Mouse (Mus musculus) limb, embryonic 11.5 days (tissue): ENCODE measurements around the gene Glipr1. TPM values are rescaled to one million over a fixed set of nuclear protein-coding genes. Genes with fewer than 3 reads are reported as not detected.
"Not testable (repeated sequence)": the region's sequence is repeated elsewhere in the genome, so short reads cannot be mapped to it uniquely, and the experiment has no call there.

Source experiments
- ATAC-seq: fragments of 200-750 bp; cut with Nextera tagmentation; 2 replicates; pipeline ENCODE4 v1.8.0; 2017; ENCODE audit warnings: low read depth; ENCODE audit not compliant: insufficient number of reproducible peaks, low FRiP score, low TSS enrichment
- DNase-seq: peaks from one replicate; pipeline ENCODE4 v3.0.0-alpha.2; 2015; ENCODE audit warnings: low spot score
- H3K27ac ChIP-seq: fragments of 300-500 bp; sonication (generic); replicated peaks from 2 replicates; pipeline ENCODE4 v1.5.1; 2014; ENCODE audit warnings: low read depth, mild to moderate bottlenecking, low read length
- H3K27me3 ChIP-seq: fragments of 300-500 bp; sonication (generic); 2 replicates; pipeline ENCODE4 v1.6.1; 2014; ENCODE audit warnings: mild to moderate bottlenecking, low read length, mixed read lengths; ENCODE audit not compliant: control insufficient read depth, insufficient read depth
- H3K36me3 ChIP-seq: fragments of 300-500 bp; sonication (generic); 2 replicates; pipeline ENCODE4 v1.6.1; 2014; ENCODE audit warnings: mild to moderate bottlenecking, low read length, moderate library complexity, mixed read lengths; ENCODE audit not compliant: control insufficient read depth, insufficient read depth
- H3K4me1 ChIP-seq: fragments of 300-500 bp; sonication (generic); 2 replicates; pipeline ENCODE4 v1.6.1; 2014; ENCODE audit warnings: low read length, mixed read lengths; ENCODE audit not compliant: control insufficient read depth, insufficient read depth
- H3K4me2 ChIP-seq: fragments of 300-500 bp; sonication (generic); 2 replicates; pipeline ENCODE4 v1.6.1; 2014; ENCODE audit warnings: low read depth, mild to moderate bottlenecking, moderate library complexity; ENCODE audit not compliant: severe bottlenecking
- H3K4me3 ChIP-seq: fragments of 300-500 bp; sonication (generic); 2 replicates; pipeline ENCODE4 v1.5.1; 2014; ENCODE audit warnings: low read depth, low read length
- H3K9ac ChIP-seq: fragments of 300-500 bp; sonication (generic); 2 replicates; pipeline ENCODE4 v1.6.1; 2014; ENCODE audit warnings: mild to moderate bottlenecking, low read length
- H3K9me3 ChIP-seq: fragments of 300-500 bp; sonication (generic); 2 replicates; pipeline ENCODE4 v1.6.1; 2016; ENCODE audit warnings: low read length; ENCODE audit not compliant: control insufficient read depth
- WGBS: fragments of 180-500 bp; shearing (Covaris S2); extraction: QIAGEN DNeasy Blood & Tissue Kit; methylation state at CpG from one replicate; pipeline ENCODE4 v1.1.7; 2014; 5-methylcytosine and 5-hydroxymethylcytosine counted together
- polyA plus RNA-seq: library from polyadenylated mRNA; unstranded; fragments of >200 nt; fragmentation: Nextera tagmentation; extraction: Ambion mirVana; gene quantifications from 2 replicates; pipeline ENCODE4 v1.2.1, GENCODE M21; 2014

Glipr1 gene
- 1.5 and 1.7 TPM in 2 replicates for polyA plus RNA-seq

- WGBS, result 51% methylated on average over 9 of the region's 9 CpGs
- no peak for ATAC-seq
- no peak within 1 kb of the TSS for H3K4me2 ChIP-seq
Observed at GRCm38 (mm10) chr10:112002544-112003215, at the start of gene Glipr1. Glipr1 (minus strand) TSS chr10:112002631.

GRCm38 (mm10) chr10:112051956-112052355, 49.5 kb upstream of the Glipr1 start:
- H3K36me3 ChIP-seq, H3K4me2 ChIP-seq, H3K27me3 ChIP-seq, ATAC-seq, H3K9me3 ChIP-seq, H3K9ac ChIP-seq, H3K4me1 ChIP-seq, H3K27ac ChIP-seq, H3K4me3 ChIP-seq: not testable (repeated sequence)
- WGBS, result 71% methylated on average over 2 of the region's 2 CpGs
- DNase-seq, result peak; percentile 47

More at GRCm38 (mm10) chr10:112002544-112003215, at the start of gene Glipr1:
- H3K36me3 ChIP-seq, result no peaks in the 10 kb centered on the region
- H3K9ac ChIP-seq, result no peak within 1 kb of the TSS
- no peaks in the 10 kb centered on the region for H3K27me3 ChIP-seq
- no peaks in the 10 kb centered on the region for H3K4me1 ChIP-seq
- peak; percentile 8 for DNase-seq
- H3K9me3 ChIP-seq, result no peaks in the 10 kb centered on the region
- H3K4me3 ChIP-seq, result no peak within 1 kb of the TSS
- no peak within 1 kb of the TSS for H3K27ac ChIP-seq

GRCm38 (mm10) chr10:112051220-112051619, 48.8 kb upstream of the Glipr1 start:
- no peaks in the 10 kb centered on the region for H3K36me3 ChIP-seq
- no peaks in the 10 kb centered on the region for H3K9me3 ChIP-seq
- H3K4me2 ChIP-seq, result no peak overlapping the region
- no peak overlapping the region for H3K9ac ChIP-seq
- H3K27me3 ChIP-seq, result no peaks in the 10 kb centered on the region
- no peak overlapping the region for H3K27ac ChIP-seq
- no peak overlapping the region for H3K4me3 ChIP-seq
- DNase-seq, result no peak
- no peak; the same call in 1 of the 2 replicates for ATAC-seq
- H3K4me1 ChIP-seq, result no peaks in the 10 kb centered on the region

- not testable (repeated sequence) for H3K27ac ChIP-seq, H3K4me2 ChIP-seq, H3K27me3 ChIP-seq, ATAC-seq, H3K36me3 ChIP-seq, DNase-seq, H3K9me3 ChIP-seq, H3K4me1 ChIP-seq, H3K9ac ChIP-seq, H3K4me3 ChIP-seq
- WGBS, result 49% methylated on average over 14 of the region's 14 CpGs
Observed at GRCm38 (mm10) chr10:112044283-112044682, 41.9 kb upstream of the Glipr1 start.

GRCm38 (mm10) chr10:112043523-112043922, 41.1 kb upstream of the Glipr1 start:
- H3K27ac ChIP-seq, H3K4me1 ChIP-seq, DNase-seq, ATAC-seq, H3K9ac ChIP-seq, H3K9me3 ChIP-seq, H3K4me2 ChIP-seq, H3K4me3 ChIP-seq, H3K36me3 ChIP-seq, H3K27me3 ChIP-seq: not testable (repeated sequence)
- WGBS, result 80% methylated on average over 9 of the region's 9 CpGs

GRCm38 (mm10) chr10:112028689-112029088, 26.3 kb upstream of the Glipr1 start:
- DNase-seq, ATAC-seq, H3K9ac ChIP-seq, H3K4me2 ChIP-seq, H3K4me3 ChIP-seq, H3K4me1 ChIP-seq, H3K27me3 ChIP-seq, H3K9me3 ChIP-seq, H3K36me3 ChIP-seq, H3K27ac ChIP-seq: not testable (repeated sequence)
- 86% methylated on average over 3 of the region's 3 CpGs for WGBS

- 83% methylated on average over 2 of the region's 2 CpGs for WGBS
- Histone ChIP-seq H3K36me3 (no peaks in the 10 kb centered on the region), H3K4me1 (no peaks in the 10 kb centered on the region), H3K4me2 (no peak overlapping the region), H3K9ac (no peak overlapping the region), H3K27ac (no peak overlapping the region), H3K4me3 (no peak overlapping the region), H3K9me3 (no peaks in the 10 kb centered on the region), H3K27me3 (no peaks in the 10 kb centered on the region)
- ATAC-seq (no peak), DNase-seq (no peak)
Observed at GRCm38 (mm10) chr10:112023585-112023984, 21.2 kb upstream of the Glipr1 start.

- 83% methylated on average over 1 of the region's 1 CpGs for WGBS
- not testable (repeated sequence) for H3K4me2 ChIP-seq
Observed at GRCm38 (mm10) chr10:112009511-112009910, 7.1 kb upstream of the Glipr1 start.

More at GRCm38 (mm10) chr10:112009511-112009910, 7.1 kb upstream of the Glipr1 start:
- not testable (repeated sequence) for H3K27me3 ChIP-seq, H3K9me3 ChIP-seq, H3K4me1 ChIP-seq, DNase-seq, H3K9ac ChIP-seq, H3K36me3 ChIP-seq, H3K27ac ChIP-seq, H3K4me3 ChIP-seq, ATAC-seq
